Mouse (Mus musculus): ENCODE data around the gene Atp4a. TPM values are rescaled to one million over a fixed set of nuclear protein-coding genes. Genes with fewer than 3 reads are reported as not detected.

The Atp4a gene
- polyA plus RNA-seq, 1 experiment, result 0.37 TPM

DNA sequence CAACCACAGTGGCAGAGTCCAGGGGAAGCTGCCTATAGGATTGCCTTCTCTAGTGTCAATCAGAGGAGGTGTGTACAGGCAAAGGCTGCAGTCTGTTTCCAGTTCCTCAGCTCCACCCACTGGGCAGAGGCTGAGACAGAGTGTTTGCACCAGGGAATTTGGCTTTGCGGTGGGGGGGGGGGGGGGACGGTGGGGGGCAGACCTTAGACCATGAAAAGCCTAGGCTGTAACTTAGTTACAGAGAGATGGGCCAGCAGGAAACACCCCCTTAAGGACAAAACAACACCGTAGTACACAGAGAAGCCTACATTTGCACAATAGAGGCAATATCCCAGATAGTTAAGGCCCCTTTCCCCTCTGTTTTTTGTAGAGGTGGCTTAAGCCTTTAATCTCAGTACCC is 45.0 kb downstream of the Atp4a start:
- TF ChIP-seq CTCF (IDR thresholded peaks at IDR 0.05; ENCODE audit: extremely low read depth, insufficient read length, insufficient replicate concordance, low read depth, low read length) (no peak), POLR2A (IDR thresholded peaks at IDR 0.05; ENCODE audit: low read depth, low read length) (no peak)
- H3K4me1 ChIP-seq (ENCODE audit: control insufficient read depth, insufficient read depth, insufficient read length, low read length), result no peaks in the 10 kb centered on the region
- no peak overlapping the region for H3K27ac ChIP-seq (ENCODE audit: insufficient read depth, low read depth, low read length)
- no peaks in the 10 kb centered on the region for H3K27me3 ChIP-seq (ENCODE audit: control insufficient read depth, insufficient read depth, low read length)
- no peaks in the 10 kb centered on the region for H3K36me3 ChIP-seq (ENCODE audit: control insufficient read depth, insufficient read depth, low read length)
- H3K4me3 ChIP-seq (ENCODE audit: low read depth, low read length), result no peak overlapping the region
- WGBS, result 66% methylated on average over 3 of the region's 3 CpGs

DNA sequence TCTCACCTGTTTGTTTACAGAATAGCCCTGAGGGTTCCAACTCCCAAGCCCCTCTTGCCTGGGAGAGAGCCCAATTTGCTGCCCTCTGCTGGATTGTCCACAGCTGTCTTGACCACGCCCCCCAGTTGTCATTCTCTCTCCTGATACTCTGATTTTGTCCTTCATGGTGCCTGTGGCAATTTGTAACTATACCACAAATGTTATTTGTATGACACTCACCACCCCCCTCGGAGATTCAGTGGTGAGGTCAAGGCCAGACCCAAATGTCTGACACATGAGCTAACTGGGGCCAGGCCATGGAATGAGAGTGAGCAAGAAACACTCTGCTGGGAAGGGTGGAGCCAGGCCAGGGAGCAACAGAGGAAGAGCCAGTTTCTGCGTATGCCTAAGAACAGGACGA is 46.8 kb downstream of the Atp4a start:
- Histone ChIP-seq H3K27ac (ENCODE audit: insufficient read depth, low read depth, low read length) (no peak overlapping the region), H3K27me3 (ENCODE audit: control insufficient read depth, insufficient read depth, low read length) (no peaks in the 10 kb centered on the region), H3K4me1 (ENCODE audit: control insufficient read depth, insufficient read depth, insufficient read length, low read length) (no peaks in the 10 kb centered on the region), H3K36me3 (ENCODE audit: control insufficient read depth, insufficient read depth, low read length) (no peaks in the 10 kb centered on the region), H3K4me3 (ENCODE audit: low read depth, low read length) (no peak overlapping the region)
- TF ChIP-seq POLR2A (IDR thresholded peaks at IDR 0.05; ENCODE audit: low read depth, low read length) (no peak), CTCF (IDR thresholded peaks at IDR 0.05; ENCODE audit: extremely low read depth, insufficient read length, insufficient replicate concordance, low read depth, low read length) (peak; percentile 46; the same call in 1 of the 2 replicates)
- 26% methylated on average over 4 of the region's 4 CpGs for WGBS

- Histone ChIP-seq H3K27me3 (ENCODE audit: control insufficient read depth, insufficient read depth, low read length) (no peaks in the 10 kb centered on the region), H3K27ac (ENCODE audit: insufficient read depth, low read depth, low read length) (no peak overlapping the region), H3K36me3 (ENCODE audit: control insufficient read depth, insufficient read depth, low read length) (no peaks in the 10 kb centered on the region), H3K4me1 (ENCODE audit: control insufficient read depth, insufficient read depth, insufficient read length, low read length) (no peaks in the 10 kb centered on the region), H3K4me3 (ENCODE audit: low read depth, low read length) (no peak overlapping the region)
- TF ChIP-seq POLR2A (IDR thresholded peaks at IDR 0.05; ENCODE audit: low read depth, low read length), result no peak
- TF ChIP-seq CTCF (IDR thresholded peaks at IDR 0.05; ENCODE audit: extremely low read depth, insufficient read length, insufficient replicate concordance, low read depth, low read length), result no peak
- 61% methylated on average over 4 of the region's 4 CpGs for WGBS
Observed at GRCm38 (mm10) chr7:30761769-30762352, 49.9 kb downstream of the Atp4a start.

DNA sequence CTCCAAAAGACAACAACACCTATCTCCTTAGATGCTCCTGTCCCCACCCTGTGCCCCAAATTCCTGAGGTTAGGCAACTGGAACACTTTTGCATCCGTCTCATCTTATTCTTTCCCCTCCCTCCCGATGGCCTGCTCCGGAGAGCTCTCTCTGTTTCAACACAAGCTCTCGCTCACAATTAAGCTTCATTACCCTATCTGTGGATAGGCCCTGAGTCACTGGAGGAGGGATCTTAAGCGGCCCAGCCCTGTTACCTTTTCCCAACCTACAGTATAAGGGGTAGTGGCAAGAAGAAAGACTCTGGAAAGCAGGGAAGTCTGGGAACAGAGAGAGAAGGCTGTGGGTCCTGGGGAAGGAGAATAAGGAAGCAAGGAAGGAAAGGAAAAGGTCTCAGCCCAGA is 51.4 kb downstream of the Atp4a start, which contains the start of gene Dmkn:
Gene Dmkn, plus strand, starts transcription at position 301 of the 400 bp plus-strand sequence.
- WGBS, result 58% methylated on average over 5 of the region's 5 CpGs
- TF ChIP-seq POLR2A (IDR thresholded peaks at IDR 0.05; ENCODE audit: low read depth, low read length) (no peak), CTCF (IDR thresholded peaks at IDR 0.05; ENCODE audit: extremely low read depth, insufficient read length, insufficient replicate concordance, low read depth, low read length) (no peak)
- Histone ChIP-seq H3K36me3 (ENCODE audit: control insufficient read depth, insufficient read depth, low read length) (no peaks in the 10 kb centered on the region), H3K27me3 (ENCODE audit: control insufficient read depth, insufficient read depth, low read length) (no peaks in the 10 kb centered on the region), H3K4me3 (ENCODE audit: low read depth, low read length) (no peak within 1 kb of the TSS), H3K27ac (ENCODE audit: insufficient read depth, low read depth, low read length) (no peak within 1 kb of the TSS), H3K4me1 (ENCODE audit: control insufficient read depth, insufficient read depth, insufficient read length, low read length) (no peaks in the 10 kb centered on the region)

DNA sequence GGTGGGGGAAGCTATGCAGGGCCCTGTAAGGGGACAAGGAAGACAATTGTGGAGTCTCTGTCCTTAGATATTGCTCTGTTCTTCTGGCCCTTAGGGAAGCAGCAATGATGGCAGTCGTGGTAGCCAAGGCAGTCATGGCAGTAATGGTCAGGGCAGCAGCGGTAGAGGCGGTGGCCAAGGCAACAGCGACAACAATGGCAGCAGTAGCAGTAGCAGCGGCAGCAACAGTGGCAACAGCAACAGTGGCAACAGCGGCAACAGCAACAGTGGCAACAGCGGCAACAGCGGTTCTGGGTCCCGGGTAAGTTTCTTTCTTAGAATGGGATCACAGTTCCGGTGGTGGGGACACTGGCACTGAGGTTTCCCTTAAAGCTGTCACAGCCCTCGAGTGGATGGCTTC is 53.2 kb downstream of the Atp4a start:
- H3K27me3 ChIP-seq (ENCODE audit: control insufficient read depth, insufficient read depth, low read length), result no peaks in the 10 kb centered on the region

DNA sequence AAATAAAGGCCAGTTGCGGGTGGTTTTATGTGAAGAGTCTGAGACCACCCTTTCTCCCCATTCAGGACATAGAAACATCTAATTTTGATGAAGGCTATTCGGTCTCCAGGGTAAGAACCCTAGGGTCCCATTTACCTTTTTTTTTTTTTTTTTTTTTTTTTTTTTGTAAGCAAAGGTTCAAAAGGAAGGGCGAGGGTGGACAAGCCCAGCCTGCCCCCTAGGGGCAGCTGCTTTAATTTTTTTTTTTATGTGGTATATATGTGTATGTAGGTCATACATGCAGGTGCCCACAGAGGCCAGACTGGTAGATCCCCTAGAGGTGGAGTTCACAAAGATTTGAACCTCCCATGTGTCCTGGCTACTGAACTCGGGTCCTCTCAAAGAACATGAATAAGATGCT is 54.4 kb downstream of the Atp4a start:
- TF ChIP-seq POLR2A (IDR thresholded peaks at IDR 0.05; ENCODE audit: low read depth, low read length) (no peak), CTCF (IDR thresholded peaks at IDR 0.05; ENCODE audit: extremely low read depth, insufficient read length, insufficient replicate concordance, low read depth, low read length) (peak; percentile 8; the same call in 1 of the 2 replicates)
- 90% methylated on average over 4 of the region's 4 CpGs for WGBS
- no peaks in the 10 kb centered on the region for H3K36me3 ChIP-seq (ENCODE audit: control insufficient read depth, insufficient read depth, low read length)
- no peak overlapping the region for H3K27ac ChIP-seq (ENCODE audit: insufficient read depth, low read depth, low read length)
- no peak overlapping the region for H3K4me3 ChIP-seq (ENCODE audit: low read depth, low read length)
- no peaks in the 10 kb centered on the region for H3K27me3 ChIP-seq (ENCODE audit: control insufficient read depth, insufficient read depth, low read length)
- peaks cover 7% of the 10 kb centered on the region; the same call in 1 of the 2 replicates for H3K4me1 ChIP-seq (ENCODE audit: control insufficient read depth, insufficient read depth, insufficient read length, low read length)

More for the DNA sequence above, 53.2 kb downstream of the Atp4a start:
- Histone ChIP-seq H3K27ac (ENCODE audit: insufficient read depth, low read depth, low read length) (no peak overlapping the region), H3K36me3 (ENCODE audit: control insufficient read depth, insufficient read depth, low read length) (no peaks in the 10 kb centered on the region), H3K4me3 (ENCODE audit: low read depth, low read length) (no peak overlapping the region), H3K4me1 (ENCODE audit: control insufficient read depth, insufficient read depth, insufficient read length, low read length) (peaks cover 7% of the 10 kb centered on the region; the same call in 1 of the 2 replicates)
- WGBS, result 60% methylated on average over 11 of the region's 11 CpGs
- no peak for TF ChIP-seq POLR2A (IDR thresholded peaks at IDR 0.05; ENCODE audit: low read depth, low read length)
- no peak for TF ChIP-seq CTCF (IDR thresholded peaks at IDR 0.05; ENCODE audit: extremely low read depth, insufficient read length, insufficient replicate concordance, low read depth, low read length)

- Histone ChIP-seq H3K27me3 (ENCODE audit: control insufficient read depth, insufficient read depth, low read length) (no peaks in the 10 kb centered on the region), H3K36me3 (ENCODE audit: control insufficient read depth, insufficient read depth, low read length) (no peaks in the 10 kb centered on the region), H3K4me1 (ENCODE audit: control insufficient read depth, insufficient read depth, insufficient read length, low read length) (peaks cover 7% of the 10 kb centered on the region; the same call in 1 of the 2 replicates), H3K27ac (ENCODE audit: insufficient read depth, low read depth, low read length) (no peak overlapping the region), H3K4me3 (ENCODE audit: low read depth, low read length) (no peak overlapping the region)
- TF ChIP-seq POLR2A (IDR thresholded peaks at IDR 0.05; ENCODE audit: low read depth, low read length) (no peak), CTCF (IDR thresholded peaks at IDR 0.05; ENCODE audit: extremely low read depth, insufficient read length, insufficient replicate concordance, low read depth, low read length) (no peak)
- 15% methylated on average over 9 of the region's 9 CpGs for WGBS
Observed at GRCm38 (mm10) chr7:30769236-30769635, 57.2 kb downstream of the Atp4a start.

Other genes with a start within 250 kb of the Atp4a start
- 0.67 and 19.4 TPM in 2 replicates for gene Prodh2, start 218.6 kb upstream of the Atp4a start, polyA plus RNA-seq (2012; rRNA removed)
- gene Arhgap33, start 177.1 kb upstream of the Atp4a start, polyA plus RNA-seq (2012; rRNA removed), result 8.7 and 12.0 TPM in 2 replicates
- 47.7 and 52.8 TPM in 2 replicates for gene Hspb6, start 160.0 kb upstream of the Atp4a start, polyA plus RNA-seq (2012; rRNA removed)
- 3.9 and 5.4 TPM in 2 replicates for gene Proser3, start 159.9 kb upstream of the Atp4a start, polyA plus RNA-seq (2012; rRNA removed)
- 23.7 and 37.9 TPM in 2 replicates for gene Lin37, start 152.4 kb upstream of the Atp4a start, polyA plus RNA-seq (2012; rRNA removed)
- gene U2af1l4, start 148.9 kb upstream of the Atp4a start, polyA plus RNA-seq (2012; rRNA removed), result 26.6 and 46.5 TPM in 2 replicates
- 1.2 and 1.6 TPM in 2 replicates for gene Gm49396, start 148.9 kb upstream of the Atp4a start, polyA plus RNA-seq (2012; rRNA removed)
- 69.3 and 131 TPM in 2 replicates for gene Psenen, start 148.6 kb upstream of the Atp4a start, polyA plus RNA-seq (2012; rRNA removed)
- gene Igflr1, start 146.8 kb upstream of the Atp4a start, polyA plus RNA-seq (2012; rRNA removed), result 7.3 and 11.4 TPM in 2 replicates
- 21.4 and 38.1 TPM in 2 replicates for gene Kmt2b, start 123.5 kb upstream of the Atp4a start, polyA plus RNA-seq (2012; rRNA removed)
- gene Zbtb32, start 113.3 kb upstream of the Atp4a start, polyA plus RNA-seq (2012; rRNA removed), result 0.52 and 1.6 TPM in 2 replicates
- 7.6 and 8.2 TPM in 2 replicates for gene Upk1a, start 99.4 kb upstream of the Atp4a start, polyA plus RNA-seq (2012; rRNA removed)
- 459 and 585 TPM in 2 replicates for gene Cox6b1, start 86.1 kb upstream of the Atp4a start, polyA plus RNA-seq (2012; rRNA removed)
- 0.11 TPM in 1 of 2 replicates, not detected in the other for gene Etv2, start 76.4 kb upstream of the Atp4a start, polyA plus RNA-seq (2012; rRNA removed)
- 51.5 and 94.9 TPM in 2 replicates for gene Rbm42, start 61.9 kb upstream of the Atp4a start, polyA plus RNA-seq (2012; rRNA removed)
- gene Haus5, start 47.2 kb upstream of the Atp4a start, polyA plus RNA-seq (2012; rRNA removed), result 6.0 and 6.4 TPM in 2 replicates
- gene Pmis2, start 40.6 kb upstream of the Atp4a start, polyA plus RNA-seq (2012; rRNA removed), result not detected in 2 replicates
- gene 2200002J24Rik, start 13.3 kb upstream of the Atp4a start, polyA plus RNA-seq (2012; rRNA removed), result 1.1 and 6.1 TPM in 2 replicates
- gene Tmem147, start 17.3 kb downstream of the Atp4a start, polyA plus RNA-seq (2012; rRNA removed), result 181 and 200 TPM in 2 replicates
- gene Gapdhs, start 31.5 kb downstream of the Atp4a start, polyA plus RNA-seq (2012; rRNA removed), result not detected in 2 replicates
- 0.23 and 0.27 TPM in 2 replicates for gene Sbsn, start 39.3 kb downstream of the Atp4a start, polyA plus RNA-seq (2012; rRNA removed)
- 1.2 and 2.7 TPM in 2 replicates for gene Dmkn, start 51.5 kb downstream of the Atp4a start, polyA plus RNA-seq (2012; rRNA removed)
- not detected in 2 replicates for gene Krtdap, start 75.7 kb downstream of the Atp4a start, polyA plus RNA-seq (2012; rRNA removed)
- gene Ffar2, start 111.6 kb downstream of the Atp4a start, polyA plus RNA-seq (2012; rRNA removed), result 9.1 and 9.5 TPM in 2 replicates
- 0.90 and 3.5 TPM in 2 replicates for gene Ffar3, start 144.0 kb downstream of the Atp4a start, polyA plus RNA-seq (2012; rRNA removed)
- gene Ffar1, start 149.4 kb downstream of the Atp4a start, polyA plus RNA-seq (2012; rRNA removed), result 0.66 and 2.2 TPM in 2 replicates
- gene Cd22, start 168.1 kb downstream of the Atp4a start, polyA plus RNA-seq (2012; rRNA removed), result 4.5 and 9.2 TPM in 2 replicates
- 0.48 and 0.52 TPM in 2 replicates for gene Mag, start 202.7 kb downstream of the Atp4a start, polyA plus RNA-seq (2012; rRNA removed)
- 0.76 and 58.9 TPM in 2 replicates for gene Hamp2, start 212.5 kb downstream of the Atp4a start, polyA plus RNA-seq (2012; rRNA removed)
- gene Hamp, start 231.8 kb downstream of the Atp4a start, polyA plus RNA-seq (2012; rRNA removed), result 0.65 TPM in 1 of 2 replicates, not detected in the other
- 78.9 and 162 TPM in 2 replicates for gene Usf2, start 244.6 kb downstream of the Atp4a start, polyA plus RNA-seq (2012; rRNA removed)

Measured in small intestine, adult 2 months (tissue).